Mouse (Mus musculus) lung, adult 2 months (tissue): Measurements from ENCODE around the gene Cradd.

ENCODE experiments used
- CTCF ChIP-seq: fragments of 200-500 bp; IDR thresholded peaks from 2 replicates; pipeline ENCODE4 v1.5.1; 2011; ENCODE audit warnings: mild to moderate bottlenecking, low read length, control low read depth; ENCODE audit not compliant: insufficient read depth
- POLR2A ChIP-seq: fragments of 200-500 bp; IDR thresholded peaks from 2 replicates; pipeline ENCODE4 v1.6.1; 2011; ENCODE audit warnings: low read depth, mild to moderate bottlenecking, control low read depth, low read length, borderline replicate concordance; ENCODE audit errors: extremely low read depth

- no peak for TF ChIP-seq CTCF
- TF ChIP-seq POLR2A = no peak
Measured at GRCm38 (mm10) chr10:95297024-95297423, 26.9 kb downstream of the Cradd start.
